Mouse (Mus musculus) kidney, postnatal 36 days (tissue): ENCODE results near the gene Osbpl3.

Experiments used
- DNase-seq, 2 experiments: peaks; one replicate each; pipeline ENCODE4 v3.0.0; 2021 to 2022; ENCODE audit warnings: mixed read lengths in 2 of 2

Gene Osbpl3

GRCm38 (mm10) chr6:50263670-50264069 lies 192.3 kb downstream of the Osbpl3 start, which contains the start of gene Gsdme:
Gene Gsdme (minus strand): TSS chr6:50263862.
- DNase-seq = peak; percentile 2 to 17

- DNase-seq = no peak
These were observed 193.7 kb downstream of the Osbpl3 start for GRCm38 (mm10) chr6:50262310-50262709.

GRCm38 (mm10) chr6:50261922-50262261 lies 194.1 kb downstream of the Osbpl3 start:
- DNase-seq = no peak

GRCm38 (mm10) chr6:50261201-50261921 lies 194.6 kb downstream of the Osbpl3 start:
- peak; percentile 96 for DNase-seq

- peak in 1 of 2 experiments; percentile 11 for DNase-seq
These were observed 200.6 kb downstream of the Osbpl3 start for GRCm38 (mm10) chr6:50255356-50255755.

GRCm38 (mm10) chr6:50254723-50255184 lies 201.2 kb downstream of the Osbpl3 start:
- DNase-seq = peak; percentile 89 to 93

GRCm38 (mm10) chr6:50252690-50253089 lies 203.3 kb downstream of the Osbpl3 start:
- DNase-seq = peak in 1 of 2 experiments; percentile 24

- DNase-seq = no peak
These were observed 208.2 kb downstream of the Osbpl3 start for GRCm38 (mm10) chr6:50247791-50248190.

- no peak for DNase-seq
These were observed 208.6 kb downstream of the Osbpl3 start for GRCm38 (mm10) chr6:50247356-50247755.

GRCm38 (mm10) chr6:50244967-50245366 lies 211.0 kb downstream of the Osbpl3 start:
- no peak for DNase-seq

- no peak for DNase-seq
These were observed 211.9 kb downstream of the Osbpl3 start for GRCm38 (mm10) chr6:50244126-50244525.
